Mouse (Mus musculus): ENCODE data around the gene Vash2.
"Not testable (repeated sequence)": the region's sequence is repeated elsewhere in the genome, so short reads cannot be mapped to it uniquely, and the experiment has no call there.

Gene Vash2

DNA sequence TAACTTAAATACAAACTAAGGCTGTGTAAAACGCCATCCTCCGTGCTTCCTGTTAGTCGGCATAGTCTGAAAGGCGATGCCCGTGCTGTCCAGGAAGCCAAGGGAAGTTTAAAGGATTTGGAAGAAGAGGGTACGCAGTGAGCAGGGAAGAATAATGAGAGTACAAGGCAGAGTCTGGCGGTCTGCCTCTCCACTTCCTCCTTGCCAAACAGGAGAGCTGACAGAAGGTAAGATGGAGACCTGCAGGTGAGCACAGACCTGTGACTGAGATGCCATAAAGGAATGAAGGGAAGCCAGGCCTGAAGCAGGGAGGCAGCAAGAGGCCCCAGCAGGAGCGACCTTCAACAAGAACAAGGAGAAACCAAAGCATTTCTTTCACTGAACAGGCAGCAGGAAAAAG is 4.9 kb downstream of the Vash2 start:
- no peak for DNase-seq

DNA sequence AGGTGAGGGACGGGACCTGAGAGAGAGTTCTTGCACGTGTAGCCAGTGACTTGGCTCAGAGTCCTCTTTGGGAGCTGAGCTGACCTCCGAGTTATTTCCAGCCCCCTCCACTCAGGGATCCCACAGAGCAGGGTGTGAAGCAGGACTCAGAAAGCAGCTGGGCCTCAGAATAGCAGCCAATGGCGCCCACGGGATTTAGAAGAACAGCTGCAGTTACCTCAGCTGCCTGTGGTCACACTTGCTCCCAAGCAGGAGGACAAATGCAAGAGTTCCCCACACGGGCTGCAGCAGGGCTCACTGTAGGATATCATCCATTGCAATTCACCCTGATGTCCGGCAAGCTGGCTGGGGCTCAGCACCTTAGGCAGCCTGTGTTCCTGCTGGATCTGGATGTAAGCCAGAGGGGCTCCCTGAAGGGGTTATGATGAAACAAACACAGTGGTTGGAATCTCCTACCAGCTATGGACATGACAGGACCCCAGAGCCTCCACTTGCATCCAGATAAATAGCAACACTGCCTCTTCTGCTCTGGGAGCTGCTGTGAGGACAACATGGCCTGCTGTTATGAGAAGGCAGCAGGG is 6.4 kb downstream of the Vash2 start:
- no peak for DNase-seq

DNA sequence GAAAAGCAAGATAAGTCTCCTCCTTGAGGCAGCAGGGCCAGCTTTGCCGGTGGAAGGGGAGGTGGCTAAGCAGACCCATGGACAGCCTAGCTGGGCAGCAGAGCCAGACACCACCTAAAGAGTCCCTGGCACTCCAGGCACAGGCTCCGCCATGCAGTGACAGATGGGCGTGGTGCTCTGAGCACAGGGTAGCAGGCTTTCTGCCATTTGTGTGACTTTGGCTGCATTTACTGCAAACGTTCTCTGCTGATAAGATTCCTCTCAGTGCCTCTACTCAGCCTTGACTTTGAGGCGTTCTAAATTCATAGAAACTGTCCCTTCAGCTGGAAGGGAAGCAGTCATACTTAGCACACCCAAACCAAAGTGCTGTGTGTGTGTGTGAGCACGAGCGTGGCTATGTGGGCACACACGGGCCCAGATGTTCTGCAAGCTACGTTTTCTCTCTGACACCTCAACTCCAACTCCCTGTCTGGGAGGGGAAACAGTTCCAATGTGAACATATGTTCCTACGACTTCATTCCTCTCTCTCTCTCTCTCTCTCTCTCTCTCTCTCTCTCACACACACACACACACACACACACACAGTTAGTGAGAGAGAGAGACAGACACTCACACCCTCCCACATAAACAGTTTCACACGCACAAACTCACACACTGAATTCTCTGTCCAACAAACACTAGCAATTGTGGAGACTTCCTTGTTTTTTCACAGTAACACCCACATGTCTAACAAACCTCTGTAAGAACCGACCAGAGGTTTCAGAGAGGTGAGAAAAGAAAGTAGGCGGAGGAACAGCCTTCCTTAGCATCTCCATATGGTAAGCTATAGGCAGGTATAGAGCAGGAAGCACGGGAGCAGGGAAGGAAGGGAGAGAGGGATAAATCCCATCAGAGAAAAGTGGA is 7.1 kb downstream of the Vash2 start:
- no peak for DNase-seq

DNA sequence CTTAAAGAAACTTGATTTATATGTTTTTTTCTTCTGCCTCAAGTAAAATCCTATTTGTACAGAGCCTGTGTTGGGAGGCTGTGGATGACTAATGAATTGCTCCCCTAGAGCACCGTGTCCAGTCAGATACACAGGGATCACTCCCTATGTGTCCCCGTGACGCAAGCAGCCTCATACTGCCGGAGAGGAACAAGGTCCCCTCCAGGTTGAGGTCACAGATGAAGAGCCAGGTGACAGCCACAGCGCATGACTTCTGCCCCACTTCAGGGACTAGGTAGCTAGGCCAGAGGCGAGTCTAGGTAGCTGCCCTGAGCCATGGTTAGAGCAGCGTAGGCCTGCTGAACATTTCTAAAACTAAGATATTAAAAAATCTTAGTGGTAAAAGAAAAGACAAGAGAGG is 11.1 kb downstream of the Vash2 start:
- DNase-seq, result no peak

DNA sequence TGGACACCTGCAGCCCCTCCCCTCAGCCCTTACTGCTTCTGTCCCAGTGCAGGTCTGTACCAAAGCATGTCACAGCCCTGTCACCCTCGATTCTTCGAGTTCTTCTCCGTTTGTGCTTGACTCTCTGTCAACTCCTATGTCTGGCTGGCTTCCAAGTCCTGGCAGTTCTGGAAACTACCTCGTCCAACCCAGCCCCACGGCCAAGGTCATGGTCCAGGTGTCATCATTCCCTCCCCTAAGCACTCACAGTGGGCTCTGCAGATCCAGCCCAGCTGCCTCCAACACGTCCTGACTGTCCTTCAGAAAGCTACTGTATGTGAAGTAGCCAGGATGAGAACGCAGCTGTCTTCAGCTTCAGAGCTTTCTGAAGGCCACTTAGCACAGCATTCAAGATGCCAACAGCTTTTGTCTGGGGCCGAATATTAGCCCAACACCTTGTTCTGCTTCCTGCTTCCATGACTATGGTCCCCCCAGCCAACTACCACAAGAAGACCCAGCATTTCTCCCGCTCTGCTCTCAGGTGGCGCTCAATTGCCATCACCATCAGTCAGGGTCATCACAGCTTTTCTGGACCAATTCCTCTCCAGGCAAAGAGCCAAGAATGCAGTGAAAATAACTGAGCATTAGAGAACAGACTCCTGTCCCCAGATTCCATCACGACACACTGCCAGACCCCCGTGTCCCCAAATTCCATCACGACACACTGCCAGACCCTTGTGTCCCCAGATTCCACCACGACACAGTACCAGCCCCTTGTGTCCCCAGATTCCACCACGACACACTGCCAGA is 13.9 kb downstream of the Vash2 start:
- no peak for DNase-seq

DNA sequence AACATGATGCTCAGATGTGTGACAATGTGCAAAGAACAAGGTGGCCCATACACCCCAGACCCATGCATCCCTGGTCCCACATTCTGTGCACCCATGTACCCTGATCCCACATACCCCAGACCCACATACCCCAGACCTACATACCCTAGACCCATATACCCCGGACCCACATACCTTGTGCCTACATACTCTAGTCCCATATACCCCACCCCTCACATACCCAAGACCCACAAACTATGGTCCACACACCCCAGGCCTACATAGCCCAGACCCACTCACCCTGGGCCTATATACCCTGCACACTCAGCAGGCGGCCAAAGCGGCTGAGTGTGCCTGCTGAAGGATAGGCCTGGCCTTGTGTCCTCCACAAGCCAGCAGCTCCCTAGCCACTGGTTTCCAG is 16.3 kb downstream of the Vash2 start:
- no peak for DNase-seq

DNA sequence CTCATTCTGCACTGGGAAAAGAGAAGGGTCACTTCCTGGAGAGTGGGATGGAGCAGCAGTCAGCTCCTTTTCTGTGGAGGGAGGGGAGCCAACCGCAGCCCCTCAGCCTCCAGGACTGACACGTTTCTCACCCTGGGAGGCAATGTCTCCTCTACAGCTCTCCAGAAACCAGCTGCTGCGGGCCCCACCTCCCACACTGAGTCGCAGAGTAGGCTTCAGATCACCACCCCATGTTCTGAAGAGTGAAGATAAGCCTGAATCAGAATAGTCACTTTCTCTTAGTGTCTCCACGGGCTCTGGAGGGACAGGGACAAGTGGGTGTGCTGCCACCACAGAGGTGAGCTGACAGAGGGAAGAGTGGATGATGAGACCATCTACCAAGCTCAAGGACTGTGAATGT is 20.3 kb downstream of the Vash2 start:
- DNase-seq, result no peak

DNA sequence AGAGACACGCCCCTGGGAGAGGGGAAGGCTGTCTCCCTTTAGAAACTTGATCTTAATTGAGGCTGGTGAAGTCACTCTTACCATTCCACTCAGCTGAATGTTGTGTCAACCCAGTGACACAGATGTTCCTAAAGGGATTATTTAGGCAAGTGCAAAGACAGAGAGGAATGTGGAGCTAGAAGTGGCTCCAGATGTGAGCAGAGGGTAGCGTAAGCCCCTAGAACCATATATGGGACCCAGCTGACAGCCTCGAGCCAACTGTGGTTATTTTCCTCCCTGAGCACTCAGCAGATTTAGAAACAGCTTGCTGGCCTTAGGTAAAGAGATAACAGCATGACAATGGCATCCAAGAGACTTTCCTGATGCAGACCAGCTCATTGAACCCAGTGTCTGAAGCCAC is 26.1 kb downstream of the Vash2 start:
- no peak for DNase-seq

DNA sequence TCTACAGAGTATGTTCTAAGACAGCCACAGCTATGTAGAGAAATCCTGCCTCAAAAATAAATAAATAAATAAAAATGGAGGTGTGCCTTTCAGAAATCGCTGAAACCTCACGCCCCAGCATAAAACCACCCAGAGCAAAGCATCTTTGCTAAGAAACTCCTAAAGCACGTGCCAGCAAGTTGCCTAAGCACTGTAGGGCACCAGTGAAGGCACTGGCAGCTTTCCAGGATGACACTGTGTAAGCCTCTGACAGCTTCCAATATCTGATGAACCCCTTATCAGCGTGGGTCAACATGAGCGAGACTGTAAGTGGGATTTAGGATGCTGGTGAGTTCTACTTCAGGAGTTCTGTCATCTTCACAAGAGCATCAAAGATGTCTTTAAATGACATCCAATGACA is 28.1 kb downstream of the Vash2 start:
- no peak for DNase-seq

DNA sequence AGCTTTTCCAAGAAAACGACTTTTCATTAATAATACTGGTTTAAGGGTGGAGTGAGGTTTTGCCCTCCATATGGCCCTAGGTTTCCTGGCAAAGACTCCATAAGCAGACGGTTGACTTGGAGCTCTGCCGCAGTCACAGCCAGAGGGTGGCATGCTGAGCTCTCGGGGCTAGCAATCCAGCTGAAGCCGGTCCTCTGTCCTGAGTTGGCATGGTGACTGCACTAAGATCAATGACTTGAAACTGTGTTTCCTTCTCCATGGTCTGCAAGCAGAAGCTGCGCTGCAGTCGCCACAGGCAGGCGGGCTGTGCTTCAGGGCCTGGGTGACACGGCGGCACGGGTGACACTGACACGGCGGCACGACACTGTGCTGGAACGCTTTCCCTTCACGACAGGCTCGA is 30.2 kb downstream of the Vash2 start:
- DNase-seq, result peak; percentile 50

DNA sequence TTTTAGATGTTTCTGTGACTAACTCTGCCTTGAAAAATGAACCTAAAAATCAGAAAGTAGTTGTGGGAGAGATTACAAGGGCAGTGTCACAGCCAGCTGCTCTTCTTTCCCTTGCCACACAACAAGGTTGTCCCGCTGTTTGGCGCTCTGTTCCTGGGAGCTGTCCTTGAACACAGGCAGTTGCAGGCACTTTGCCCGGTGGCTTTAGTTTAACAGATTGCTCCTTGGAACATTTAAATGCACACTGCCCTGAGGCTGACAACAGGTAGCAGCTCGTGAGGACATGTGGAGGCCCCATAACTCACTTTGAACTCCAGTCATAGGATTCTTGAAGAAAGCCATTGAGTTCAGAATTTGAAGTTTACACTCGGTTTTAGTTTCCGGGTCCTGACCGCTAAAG is 30.7 kb downstream of the Vash2 start:
- DNase-seq, result peak; percentile 25

DNA sequence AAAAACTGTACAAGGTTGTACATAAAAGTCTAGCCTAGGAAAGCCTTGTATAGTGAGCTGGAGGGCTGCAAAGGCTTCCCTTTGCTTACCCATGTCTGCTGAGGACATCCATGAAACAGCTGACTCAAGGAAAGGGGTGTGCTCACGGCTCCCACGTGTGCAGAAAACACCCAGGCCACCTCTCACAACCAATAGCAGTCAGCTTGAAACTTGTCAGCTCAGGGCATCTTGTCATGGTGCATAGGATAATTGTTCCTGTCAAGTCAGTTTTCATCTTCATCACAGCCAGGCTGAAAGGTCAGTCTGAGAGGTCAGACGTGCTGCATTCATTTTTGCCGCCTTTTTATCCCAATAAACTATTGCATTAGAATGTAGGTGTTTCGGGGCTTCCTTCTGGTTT is 31.1 kb downstream of the Vash2 start:
- no peak for DNase-seq

DNA sequence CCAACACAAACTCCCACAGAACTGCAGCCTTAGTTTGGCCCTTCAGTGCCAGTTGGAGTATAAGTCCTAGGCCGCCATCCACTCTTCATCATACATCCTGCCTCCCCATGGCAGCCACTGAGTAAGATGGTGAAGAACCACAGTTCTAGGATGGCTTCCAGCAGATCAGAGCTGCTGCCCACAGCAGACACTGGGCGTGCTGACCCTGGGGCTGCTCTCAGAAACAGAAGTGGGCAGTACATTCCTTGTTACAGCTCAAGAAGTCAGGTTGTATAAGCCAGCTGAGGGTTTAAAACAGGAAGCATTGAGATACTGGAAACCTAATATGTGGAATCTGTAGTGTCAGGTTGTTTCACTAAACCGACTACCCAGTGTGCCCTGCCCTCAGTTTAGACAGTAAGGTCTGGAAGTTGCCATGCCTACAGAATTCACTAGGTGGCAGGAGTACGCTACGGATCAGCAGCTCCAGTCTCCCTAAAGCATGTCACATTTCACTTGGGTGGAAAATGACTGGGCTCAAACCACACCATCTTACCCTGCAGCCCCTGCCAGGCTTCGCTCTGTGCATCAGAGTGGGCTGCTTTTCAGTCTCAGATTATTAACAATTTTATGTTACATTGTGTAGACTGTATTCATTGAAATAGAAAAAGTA is 34.9 kb downstream of the Vash2 start:
- peak; percentile 67 for DNase-seq

DNA sequence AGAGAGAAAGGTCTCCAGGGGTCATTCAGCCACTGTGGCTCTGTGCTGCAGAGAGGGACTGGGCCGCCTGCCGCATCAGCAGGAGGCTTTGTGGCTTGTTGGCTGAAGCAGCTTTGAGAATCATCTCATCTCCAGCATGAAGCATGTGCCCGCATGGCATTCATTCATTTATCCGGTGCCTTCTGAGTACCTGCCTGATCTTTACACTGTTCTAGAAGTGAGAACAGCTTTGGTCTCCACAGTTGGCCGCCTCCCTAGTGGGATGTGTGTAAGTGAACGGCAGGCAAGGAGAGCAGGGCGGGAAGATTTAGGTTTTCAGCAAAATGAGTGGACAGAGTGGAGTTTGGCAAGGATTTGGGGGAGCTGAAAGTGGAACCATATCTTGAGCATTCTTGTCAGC is 39.3 kb downstream of the Vash2 start:
- peak; percentile 49 for DNase-seq

DNA sequence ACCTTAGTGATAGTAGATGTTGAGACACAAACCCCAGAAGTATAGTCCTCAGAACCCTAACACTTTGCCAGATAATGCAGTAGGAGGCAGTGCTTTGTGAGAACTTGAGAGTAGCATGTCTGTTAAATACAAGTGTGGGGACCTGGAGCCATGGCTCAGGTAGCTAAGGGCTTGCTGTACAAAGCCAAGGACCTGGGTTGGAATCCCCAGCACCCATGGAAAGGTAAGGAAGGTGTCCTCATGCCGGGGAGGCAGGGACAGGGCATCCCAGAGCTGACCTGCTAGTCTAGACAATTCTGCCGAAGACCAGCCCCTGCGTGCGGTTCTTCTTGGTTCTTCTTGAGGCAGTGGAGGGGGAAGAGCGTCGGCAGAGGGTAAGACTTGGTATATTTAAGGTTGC is 48.9 kb downstream of the Vash2 start:
- DNase-seq, result no peak

DNA sequence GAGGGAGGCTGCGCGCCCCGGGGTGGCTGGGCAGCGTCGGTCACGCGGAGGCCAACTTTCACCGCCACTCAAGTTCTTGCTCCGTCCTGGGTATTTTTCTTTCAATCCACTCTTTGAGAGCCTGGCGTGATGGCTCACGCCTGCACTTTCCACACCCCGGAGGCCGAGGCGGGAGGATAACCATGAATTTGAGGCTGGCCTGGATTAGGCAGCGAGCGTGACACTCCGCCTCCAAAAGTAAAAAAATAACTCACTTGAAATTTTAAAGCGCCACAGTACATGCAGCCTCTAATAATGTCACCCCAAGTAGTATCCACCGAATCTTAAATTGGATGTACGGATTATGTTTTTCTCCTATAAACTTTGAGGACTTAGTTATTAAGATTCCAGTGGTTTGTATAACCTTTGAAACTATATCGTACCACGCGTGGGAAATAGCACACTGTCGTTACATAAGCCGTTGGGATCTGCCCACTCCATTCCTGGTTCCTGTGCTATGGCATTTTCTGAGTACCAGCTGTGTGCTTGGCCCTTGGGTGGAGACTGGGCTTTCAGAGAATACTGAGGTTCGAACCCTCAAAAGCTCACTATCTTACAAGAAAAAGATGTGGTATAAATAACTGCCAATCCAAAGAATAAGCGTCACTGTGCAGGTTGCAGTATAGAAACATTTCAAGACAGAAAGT is 49.9 kb downstream of the Vash2 start:
- peak; percentile 48 for DNase-seq

DNA sequence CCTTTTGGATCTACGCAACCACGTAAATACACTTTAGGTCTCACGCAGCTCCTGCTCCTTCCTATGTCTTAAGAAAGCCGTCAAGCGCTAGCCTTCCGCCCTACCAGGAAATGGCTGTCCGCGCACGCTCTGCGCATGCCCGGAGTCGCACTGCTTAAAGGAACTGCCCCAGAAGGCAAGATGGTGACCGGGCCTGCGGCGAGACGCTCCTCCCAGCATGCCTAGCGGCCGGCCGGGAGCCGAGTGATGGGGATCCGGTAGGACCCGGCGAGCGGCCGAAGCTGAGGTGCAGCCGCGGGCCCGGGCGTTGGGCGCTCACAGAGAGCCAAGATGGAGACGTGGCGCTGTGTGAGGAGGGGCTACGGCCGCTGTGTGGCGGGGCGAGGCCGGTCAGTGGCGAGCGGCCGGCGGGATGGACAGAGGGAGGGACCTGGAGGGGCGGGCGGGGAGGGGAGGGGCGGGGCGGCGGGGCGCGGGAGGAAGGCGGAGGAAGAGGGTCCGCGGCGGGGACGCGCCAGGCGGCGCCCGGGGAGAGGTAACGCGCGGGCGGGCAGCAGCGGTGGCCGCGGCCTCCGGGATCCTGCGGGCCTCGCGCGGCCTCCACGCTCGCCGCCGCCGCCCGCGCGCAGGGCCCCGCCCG is 50.6 kb downstream of the Vash2 start:
- DNase-seq, result peak; percentile 96

DNA sequence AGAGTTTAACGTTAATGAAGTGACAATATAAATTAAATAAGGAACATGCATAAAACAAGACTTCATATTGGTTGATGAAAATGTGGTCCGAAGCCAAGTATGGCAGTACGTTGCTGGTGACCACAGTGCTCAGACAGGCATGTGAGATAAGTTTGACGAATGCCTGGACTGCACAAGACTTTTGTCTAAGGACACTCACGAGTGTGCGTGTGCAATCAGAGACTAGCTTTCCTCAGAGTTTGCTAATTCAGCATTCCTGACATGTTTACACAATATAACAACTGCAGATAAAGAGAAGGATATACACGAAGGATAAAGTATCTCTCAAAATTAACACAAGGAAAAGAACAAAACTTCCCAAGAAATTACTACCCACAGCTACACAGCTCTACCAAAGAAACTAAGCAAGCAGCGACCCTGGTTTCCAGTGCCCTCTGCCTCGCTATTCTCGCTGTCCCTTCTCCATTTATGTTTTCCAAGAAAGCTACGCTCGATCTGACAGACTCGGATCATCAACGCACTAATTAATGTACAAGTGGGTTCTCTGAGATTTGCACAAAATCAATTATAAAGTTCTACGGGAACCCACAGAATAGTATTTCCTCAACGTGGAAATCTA is 51.2 kb downstream of the Vash2 start:
- no peak for DNase-seq

DNA sequence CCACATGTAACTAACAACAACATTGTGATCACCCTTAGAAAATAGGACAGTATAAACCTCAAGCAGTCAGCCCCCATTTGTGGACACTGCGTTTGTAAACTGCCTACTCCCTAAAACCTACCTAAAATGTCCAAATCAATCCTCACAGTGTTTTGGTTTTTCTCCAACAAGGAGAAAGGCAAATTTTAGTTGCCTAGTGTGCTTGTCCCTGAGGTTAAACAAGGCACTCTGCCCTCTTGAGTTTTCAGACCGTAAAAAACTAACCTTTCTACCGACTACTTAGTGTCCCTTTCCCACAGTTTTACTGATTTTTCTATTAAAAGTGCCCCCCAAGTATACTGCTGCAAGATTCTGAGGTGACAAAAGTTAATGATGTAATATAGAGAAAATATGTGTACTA is 51.8 kb downstream of the Vash2 start:
- no peak for DNase-seq

DNA sequence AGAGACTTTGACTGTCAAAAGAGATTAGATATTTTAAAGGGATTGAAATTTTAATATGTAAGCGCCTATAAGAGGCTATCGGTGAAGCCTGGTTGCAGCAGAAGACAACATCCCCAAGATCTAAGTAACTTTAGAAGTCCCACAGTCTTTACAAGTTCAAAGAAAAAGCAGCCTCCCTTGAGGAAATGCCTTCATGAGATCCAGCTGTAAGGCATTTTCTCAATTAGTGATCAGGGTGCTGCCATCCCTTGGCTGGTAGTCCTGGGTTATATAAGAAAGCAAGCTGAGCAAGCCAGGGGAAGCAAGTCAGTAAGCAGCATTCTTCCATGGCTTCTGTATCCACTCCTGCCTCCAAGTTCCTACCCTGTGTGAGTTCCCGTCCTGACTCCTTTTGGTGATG is 54.3 kb downstream of the Vash2 start, which contains the start of gene Angel2:
Gene Angel2, plus strand, starts transcription at position 301 of the 400 bp plus-strand sequence.
- not testable (repeated sequence) for DNase-seq

DNA sequence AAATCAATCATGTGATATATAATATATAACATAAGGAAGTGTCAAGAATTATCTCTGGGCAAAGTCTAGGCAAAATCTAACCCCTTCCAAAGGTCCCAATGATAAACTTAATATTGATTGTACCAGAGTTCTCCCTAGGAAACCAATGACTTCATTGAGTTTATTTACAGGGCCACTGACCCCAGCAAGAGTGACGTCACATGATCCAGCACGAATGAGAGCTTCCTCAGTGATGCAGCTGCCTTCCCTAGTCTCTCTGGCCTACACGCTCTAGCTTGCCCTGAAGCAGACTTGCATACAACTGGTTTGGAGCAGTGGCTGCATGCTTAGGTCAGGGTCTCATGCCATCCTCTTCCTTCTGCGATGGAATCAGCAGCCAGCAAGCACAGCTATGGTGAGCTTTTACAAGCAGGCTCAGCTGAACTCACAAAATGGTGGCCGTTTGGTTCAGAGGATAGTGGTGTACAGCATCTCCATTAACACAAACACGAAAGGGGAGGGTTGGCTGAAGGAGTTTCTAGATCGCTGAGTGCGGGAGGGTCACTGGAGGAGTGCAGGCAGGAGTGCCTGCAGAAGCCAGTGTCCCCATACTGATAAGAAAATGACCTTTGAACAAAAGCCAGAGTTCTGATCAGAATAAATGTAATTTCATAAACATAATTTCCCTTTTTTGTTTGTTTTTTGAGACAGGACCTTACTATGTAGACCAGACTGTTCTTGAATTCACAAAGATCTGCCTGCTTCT is 59.2 kb downstream of the Vash2 start:
- no peak for DNase-seq

Measured in cerebellum, adult 8-10 months (tissue).